Mouse (Mus musculus): ENCODE data around the gene Igsf21. TPM values are rescaled to one million over a fixed set of nuclear protein-coding genes. Genes with fewer than 3 reads are reported as not detected.
A peak's percentile ranks its signal among the peaks of the same experiment; 100 is the strongest.

Igsf21 gene
- polyA plus RNA-seq, 1 experiment from 2014 or later = 1.5 TPM

GRCm38 (mm10) chr4:140115053-140115452 lies 131.5 kb downstream of the Igsf21 start:
- 86% methylated on average over 6 of the region's 6 CpGs for WGBS
- Histone ChIP-seq H3K4me1 (ENCODE audit: control insufficient read depth, insufficient read depth, low read length) (no peaks in the 10 kb centered on the region), H3K27me3 (replicated peaks; ENCODE audit: control insufficient read depth, insufficient read depth, low read length) (peaks cover 5% of the 10 kb centered on the region; the same call in 1 of the 2 replicates), H3K9me3 (ENCODE audit: control insufficient read depth, low read length) (no peaks in the 10 kb centered on the region), H3K4me2 (ENCODE audit: low read depth, low read length) (no peak overlapping the region), H3K36me3 (ENCODE audit: control insufficient read depth, insufficient read depth, low read length) (no peaks in the 10 kb centered on the region), H3K4me3 (ENCODE audit: low read length) (no peak overlapping the region), H3K27ac (ENCODE audit: low read length) (no peak overlapping the region), H3K9ac (ENCODE audit: low read depth, low read length) (no peak overlapping the region)
- ATAC-seq = no peak

- 81% methylated on average over 18 of the region's 18 CpGs for WGBS
- no peaks in the 10 kb centered on the region for H3K9me3 ChIP-seq (ENCODE audit: control insufficient read depth, low read length)
- H3K27me3 ChIP-seq (replicated peaks; ENCODE audit: control insufficient read depth, insufficient read depth, low read length) = peaks cover 16% of the 10 kb centered on the region
- no peak overlapping the region for H3K27ac ChIP-seq (ENCODE audit: low read length)
- H3K4me2 ChIP-seq (ENCODE audit: low read depth, low read length) = no peak overlapping the region
- no peak overlapping the region for H3K9ac ChIP-seq (ENCODE audit: low read depth, low read length)
- H3K4me1 ChIP-seq (ENCODE audit: control insufficient read depth, insufficient read depth, low read length) = no peaks in the 10 kb centered on the region
- ATAC-seq = no peak
- no peaks in the 10 kb centered on the region for H3K36me3 ChIP-seq (ENCODE audit: control insufficient read depth, insufficient read depth, low read length)
- no peak overlapping the region for H3K4me3 ChIP-seq (ENCODE audit: low read length)
These were observed 132.7 kb downstream of the Igsf21 start for GRCm38 (mm10) chr4:140113690-140114475.

- Histone ChIP-seq H3K9ac (ENCODE audit: low read depth, low read length) (no peak overlapping the region), H3K36me3 (ENCODE audit: control insufficient read depth, insufficient read depth, low read length) (no peaks in the 10 kb centered on the region), H3K27me3 (replicated peaks; ENCODE audit: control insufficient read depth, insufficient read depth, low read length) (peaks cover 26% of the 10 kb centered on the region), H3K4me3 (ENCODE audit: low read length) (no peak overlapping the region), H3K27ac (ENCODE audit: low read length) (no peak overlapping the region), H3K4me1 (ENCODE audit: control insufficient read depth, insufficient read depth, low read length) (no peaks in the 10 kb centered on the region), H3K4me2 (ENCODE audit: low read depth, low read length) (no peak overlapping the region), H3K9me3 (ENCODE audit: control insufficient read depth, low read length) (no peaks in the 10 kb centered on the region)
- no peak for ATAC-seq
- 47% methylated on average over 6 of the region's 6 CpGs for WGBS
These were observed 137.0 kb downstream of the Igsf21 start for GRCm38 (mm10) chr4:140109626-140109948.

- no peak for ATAC-seq
- H3K4me3 ChIP-seq (ENCODE audit: low read length) = no peak overlapping the region
These were observed 137.5 kb downstream of the Igsf21 start for GRCm38 (mm10) chr4:140108871-140109625.

GRCm38 (mm10) chr4:140107161-140107560 lies 139.4 kb downstream of the Igsf21 start:
- Histone ChIP-seq H3K4me1 (ENCODE audit: control insufficient read depth, insufficient read depth, low read length) (peaks cover 3% of the 10 kb centered on the region; the same call in 1 of the 2 replicates), H3K4me3 (ENCODE audit: low read length) (no peak overlapping the region), H3K9ac (ENCODE audit: low read depth, low read length) (no peak overlapping the region), H3K27ac (ENCODE audit: low read length) (no peak overlapping the region), H3K36me3 (ENCODE audit: control insufficient read depth, insufficient read depth, low read length) (no peaks in the 10 kb centered on the region), H3K4me2 (ENCODE audit: low read depth, low read length) (no peak overlapping the region), H3K9me3 (ENCODE audit: control insufficient read depth, low read length) (no peaks in the 10 kb centered on the region), H3K27me3 (replicated peaks; ENCODE audit: control insufficient read depth, insufficient read depth, low read length) (peaks cover 26% of the 10 kb centered on the region)
- ATAC-seq = no peak
- 70% methylated on average over 11 of the region's 12 CpGs for WGBS

More at GRCm38 (mm10) chr4:140108871-140109625, 137.5 kb downstream of the Igsf21 start:
- H3K4me2 ChIP-seq (ENCODE audit: low read depth, low read length) = 0 out of 2 replicates have a peak overlapping the region, but pooled peaks have one; percentile 6
- 4% methylated on average over 32 of the region's 32 CpGs for WGBS
- H3K9me3 ChIP-seq (ENCODE audit: control insufficient read depth, low read length) = no peaks in the 10 kb centered on the region
- no peaks in the 10 kb centered on the region for H3K36me3 ChIP-seq (ENCODE audit: control insufficient read depth, insufficient read depth, low read length)
- H3K27ac ChIP-seq (ENCODE audit: low read length) = no peak overlapping the region
- H3K9ac ChIP-seq (ENCODE audit: low read depth, low read length) = no peak overlapping the region
- peaks cover 26% of the 10 kb centered on the region for H3K27me3 ChIP-seq (replicated peaks; ENCODE audit: control insufficient read depth, insufficient read depth, low read length)
- no peaks in the 10 kb centered on the region for H3K4me1 ChIP-seq (ENCODE audit: control insufficient read depth, insufficient read depth, low read length)

- no peak for ATAC-seq
- WGBS = 11% methylated on average over 6 of the region's 6 CpGs
- H3K4me3 ChIP-seq (ENCODE audit: low read length) = no peak overlapping the region
- no peaks in the 10 kb centered on the region for H3K9me3 ChIP-seq (ENCODE audit: control insufficient read depth, low read length)
- peaks cover 19% of the 10 kb centered on the region for H3K27me3 ChIP-seq (replicated peaks; ENCODE audit: control insufficient read depth, insufficient read depth, low read length)
- H3K4me1 ChIP-seq (ENCODE audit: control insufficient read depth, insufficient read depth, low read length) = peaks cover 3% of the 10 kb centered on the region; the same call in 1 of the 2 replicates
- no peak overlapping the region for H3K4me2 ChIP-seq (ENCODE audit: low read depth, low read length)
- no peak overlapping the region for H3K27ac ChIP-seq (ENCODE audit: low read length)
- H3K36me3 ChIP-seq (ENCODE audit: control insufficient read depth, insufficient read depth, low read length) = no peaks in the 10 kb centered on the region
- H3K9ac ChIP-seq (ENCODE audit: low read depth, low read length) = no peak overlapping the region; the same call in 1 of the 2 replicates
These were observed 141.8 kb downstream of the Igsf21 start for GRCm38 (mm10) chr4:140104795-140105194.

- H3K36me3 ChIP-seq (ENCODE audit: control insufficient read depth, insufficient read depth, low read length) = no peaks in the 10 kb centered on the region
- peak overlapping the region; percentile 49 for H3K4me2 ChIP-seq (ENCODE audit: low read depth, low read length)
- no peaks in the 10 kb centered on the region for H3K9me3 ChIP-seq (ENCODE audit: control insufficient read depth, low read length)
- H3K4me3 ChIP-seq (ENCODE audit: low read length) = peak overlapping the region; percentile 30
- peaks cover 3% of the 10 kb centered on the region; the same call in 1 of the 2 replicates for H3K4me1 ChIP-seq (ENCODE audit: control insufficient read depth, insufficient read depth, low read length)
- no peak overlapping the region for H3K9ac ChIP-seq (ENCODE audit: low read depth, low read length)
- no peak for ATAC-seq
- 2% methylated on average over 28 of the region's 28 CpGs for WGBS
- peaks cover 7% of the 10 kb centered on the region; the same call in 1 of the 2 replicates for H3K27me3 ChIP-seq (replicated peaks; ENCODE audit: control insufficient read depth, insufficient read depth, low read length)
- no peak overlapping the region for H3K27ac ChIP-seq (ENCODE audit: low read length)
These were observed 143.1 kb downstream of the Igsf21 start for GRCm38 (mm10) chr4:140103341-140104027.

DNA sequence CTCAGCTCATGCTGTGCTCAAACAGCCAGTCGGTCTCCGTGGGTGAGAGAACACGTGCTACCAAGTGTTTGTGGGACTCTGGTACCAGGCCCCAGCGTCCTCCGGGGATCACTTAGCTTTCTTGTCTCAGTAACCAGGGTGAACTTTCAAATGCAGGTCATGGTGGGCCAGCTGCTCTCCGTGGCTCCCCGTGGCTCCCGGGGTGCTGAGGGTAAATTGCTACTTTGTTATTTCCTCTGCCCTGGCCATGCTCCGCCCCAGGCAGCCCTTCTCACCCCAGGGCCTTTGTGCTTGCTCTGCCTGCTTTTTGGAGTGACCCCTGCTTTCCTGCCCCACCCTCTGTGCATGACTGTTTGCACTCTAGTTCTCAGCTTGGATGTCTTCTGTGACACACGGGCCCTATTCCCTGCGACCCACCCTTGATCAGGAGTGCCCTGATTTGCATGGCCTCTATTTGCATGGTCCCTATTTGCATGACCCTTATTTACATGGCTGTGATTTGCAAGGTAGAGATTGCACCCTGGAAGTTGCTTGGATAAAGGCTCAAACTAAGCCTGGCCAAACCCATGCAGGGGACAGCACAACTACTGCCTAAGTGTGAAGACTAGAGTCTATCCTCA lies 143.9 kb downstream of the Igsf21 start:
- WGBS = 18% methylated on average over 11 of the region's 11 CpGs
- Histone ChIP-seq H3K4me1 (ENCODE audit: control insufficient read depth, insufficient read depth, low read length) (peaks cover 3% of the 10 kb centered on the region; the same call in 1 of the 2 replicates), H3K27me3 (replicated peaks; ENCODE audit: control insufficient read depth, insufficient read depth, low read length) (peaks cover 1% of the 10 kb centered on the region; the same call in 1 of the 2 replicates), H3K36me3 (ENCODE audit: control insufficient read depth, insufficient read depth, low read length) (no peaks in the 10 kb centered on the region), H3K27ac (ENCODE audit: low read length) (no peak overlapping the region), H3K9ac (ENCODE audit: low read depth, low read length) (no peak overlapping the region), H3K4me2 (ENCODE audit: low read depth, low read length) (peak overlapping the region; percentile 49; the same call in 1 of the 2 replicates), H3K4me3 (ENCODE audit: low read length) (no peak overlapping the region), H3K9me3 (ENCODE audit: control insufficient read depth, low read length) (no peaks in the 10 kb centered on the region)
- ATAC-seq = no peak
